Mouse (Mus musculus) inflammation-experienced regulatory T-cells, adult 16 weeks (primary cell): ENCODE results near the gene Ssxb1. TPM values are rescaled to one million over a fixed set of nuclear protein-coding genes. Genes with fewer than 3 reads are reported as not detected.

ENCODE experiments used
- polyA plus RNA-seq: library from polyadenylated mRNA; unstranded; fragments of 100-300 nt; shearing (Covaris generic); gene quantifications from one replicate; pipeline ENCODE4 v1.2.1, GENCODE M21; 2017

Ssxb1 gene
- not detected for polyA plus RNA-seq

DNA sequence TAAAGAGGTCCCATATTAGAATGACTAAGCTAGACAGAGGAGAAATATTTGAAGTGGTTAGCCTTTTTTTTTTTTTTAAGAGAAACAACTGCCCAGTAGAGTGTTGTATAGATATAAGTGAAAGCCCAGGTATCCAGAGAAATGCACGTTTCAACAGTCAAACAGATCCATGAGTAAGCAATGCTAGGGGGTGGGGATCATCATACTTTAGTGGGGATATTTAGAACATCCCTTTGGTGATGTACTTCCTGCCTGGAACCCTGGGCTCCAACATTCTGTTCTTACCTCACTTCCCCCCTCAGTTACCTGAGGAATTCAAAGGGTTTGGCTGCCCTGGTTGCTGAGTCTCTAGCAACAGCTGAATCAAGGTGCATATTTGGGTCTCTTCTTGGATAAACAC, at the start of gene Ssxb1:
TSS of gene Ssxb1 (plus strand) at position 301 of the 400 bp plus-strand sequence.

DNA sequence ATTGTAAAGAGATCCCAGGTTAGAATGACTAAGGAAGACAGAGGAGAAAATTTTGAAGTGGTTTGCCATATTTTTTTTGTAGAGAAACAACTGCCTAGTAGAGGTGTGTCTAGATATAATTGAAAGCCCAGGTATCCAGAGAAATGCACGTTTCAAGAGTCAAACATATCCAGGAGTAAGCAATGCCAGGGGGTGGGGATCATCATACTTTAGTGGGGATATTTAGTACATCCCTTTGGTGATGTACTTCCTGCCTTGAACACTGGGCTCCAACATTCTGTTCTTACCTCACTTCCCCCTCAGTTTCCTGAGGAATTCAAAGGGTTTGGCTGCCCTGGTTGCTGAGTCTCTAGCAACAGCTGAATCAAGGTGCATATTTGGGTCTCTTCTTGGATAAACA, 46.4 kb upstream of the Ssxb1 start, which contains the start of gene Ssxb9:
TSS of gene Ssxb9 (plus strand) at position 301 of the 400 bp plus-strand sequence.

DNA sequence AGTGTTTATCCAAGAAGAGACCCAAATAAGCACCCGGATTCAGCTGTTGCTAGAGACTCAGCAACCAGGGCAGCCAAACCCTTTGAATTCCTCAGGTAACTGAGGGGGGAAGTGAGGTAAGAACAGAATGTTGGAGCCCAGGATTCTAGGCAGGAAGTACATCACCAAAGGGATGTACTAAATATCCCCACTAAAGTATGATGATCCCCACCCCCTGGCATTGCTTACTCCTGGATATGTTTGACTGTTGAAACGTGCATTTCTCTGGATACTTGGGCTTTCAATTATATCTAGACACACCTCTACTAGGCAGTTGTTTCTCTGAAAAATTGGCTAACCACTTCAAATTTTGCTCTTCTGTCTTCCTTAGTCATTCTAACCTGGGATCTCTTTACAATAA, 48.5 kb downstream of the Ssxb1 start, which contains the start of gene Ssxb2:
TSS of gene Ssxb2 (minus strand) at position 101 of the 400 bp plus-strand sequence.

Other genes with a start within 250 kb of the Ssxb1 start
- 17.2 TPM for gene Tbc1d25, start 237.1 kb upstream of the Ssxb1 start, polyA plus RNA-seq
- 156 TPM for gene Ebp, start 219.8 kb upstream of the Ssxb1 start, polyA plus RNA-seq
- 0.16 TPM for gene Porcn, start 206.8 kb upstream of the Ssxb1 start, polyA plus RNA-seq
- 25.7 TPM for gene Ftsj1, start 160.9 kb upstream of the Ssxb1 start, polyA plus RNA-seq
- gene Slc38a5, start 142.2 kb upstream of the Ssxb1 start, polyA plus RNA-seq: not detected
- gene Ssxb10, start 85.9 kb upstream of the Ssxb1 start, polyA plus RNA-seq: not detected
- gene Ssxb9, start 46.3 kb upstream of the Ssxb1 start, polyA plus RNA-seq: not detected
- not detected for gene Ssxb2, start 48.4 kb downstream of the Ssxb1 start, polyA plus RNA-seq
- not detected for gene Gm14459, start 111.6 kb downstream of the Ssxb1 start, polyA plus RNA-seq
- gene Ssxb6, start 134.9 kb downstream of the Ssxb1 start, polyA plus RNA-seq: not detected
- not detected for gene Ssxb3, start 178.5 kb downstream of the Ssxb1 start, polyA plus RNA-seq